Mouse (Mus musculus) G1E (cell line): ENCODE measurements around the gene Rab10. TPM values are rescaled to one million over a fixed set of nuclear protein-coding genes. Genes with fewer than 3 reads are reported as not detected.

ENCODE experiments used
- ATAC-seq: 2 replicates; pipeline ENCODE4 v1.8.0; 2016; ENCODE audit warnings: mild to moderate bottlenecking; ENCODE audit not compliant: insufficient number of reproducible peaks, poor library complexity, low FRiP score, severe bottlenecking; ENCODE audit errors: extremely low read depth
- DNase-seq: peaks from one replicate; pipeline ENCODE4 v3.0.0; 2012; ENCODE audit warnings: low spot score
- H3K27me3 ChIP-seq: 2 replicates; pipeline ENCODE4 v1.6.1; 2012; ENCODE audit warnings: mild to moderate bottlenecking, low read length, inconsistent platforms; ENCODE audit not compliant: insufficient read depth
- H3K36me3 ChIP-seq: replicated peaks from 2 replicates; pipeline ENCODE3; 2012; ENCODE audit warnings: mild to moderate bottlenecking, inconsistent platforms
- H3K4me1 ChIP-seq: 2 replicates; pipeline ENCODE4 v1.6.1; 2012; ENCODE audit warnings: low read depth, low read length, inconsistent platforms, mixed read lengths; ENCODE audit not compliant: insufficient read depth
- H3K4me3 ChIP-seq: 2 replicates; pipeline ENCODE4 v1.5.1; 2012; ENCODE audit warnings: low read depth, mild to moderate bottlenecking, inconsistent platforms, low read length, moderate library complexity, mixed read lengths
- H3K9me3 ChIP-seq: replicated peaks from 2 replicates; pipeline ENCODE4 v1.6.1; 2012; ENCODE audit warnings: inconsistent platforms
- CTCF ChIP-seq: IDR thresholded peaks from 2 replicates; pipeline ENCODE4 v1.5.1; 2012; ENCODE audit warnings: low read depth, low read length, inconsistent platforms, mixed read lengths
- GATA1 ChIP-seq: IDR thresholded peaks from 2 replicates; pipeline ENCODE4 v1.6.1; 2012; ENCODE audit warnings: borderline replicate concordance, low read length, inconsistent platforms, mixed read lengths
- GATA2 ChIP-seq: IDR thresholded peaks from 2 replicates; pipeline ENCODE4 v1.6.1; 2012; ENCODE audit warnings: low read depth, low read length, inconsistent platforms, borderline replicate concordance
- POLR2AphosphoS5 ChIP-seq: IDR thresholded peaks from 2 replicates; pipeline ENCODE4 v1.6.1; 2012; ENCODE audit warnings: low read depth, low read length, inconsistent platforms; ENCODE audit not compliant: insufficient replicate concordance
- TAL1 ChIP-seq: conservative IDR thresholded peaks from 2 replicates; pipeline ENCODE4 v1.6.1; 2012; ENCODE audit warnings: low read depth, low read length, inconsistent platforms, mixed read lengths
- polyA plus RNA-seq: library from polyadenylated mRNA; stranded (reverse); fragments of >175 nt; gene quantifications from 2 replicates; pipeline ENCODE4 v1.2.3, GENCODE M21; 2012
- total RNA-seq, 2 experiments: library from RNA; stranded (forward) in 1 of 2; stranded (reverse) in 1 of 2; fragments of 200-1000 nt in 1 of 2; fragments of >200 nt in 1 of 2; fragmentation: Nextera tagmentation in 1 of 2; gene quantifications; 2 replicates each; pipeline ENCODE4 v1.2.3; 2014 to 2017

Rab10 gene
- total and polyA plus RNA-seq, 3 experiments: 50.0 to 156 (median 131) TPM

DNA sequence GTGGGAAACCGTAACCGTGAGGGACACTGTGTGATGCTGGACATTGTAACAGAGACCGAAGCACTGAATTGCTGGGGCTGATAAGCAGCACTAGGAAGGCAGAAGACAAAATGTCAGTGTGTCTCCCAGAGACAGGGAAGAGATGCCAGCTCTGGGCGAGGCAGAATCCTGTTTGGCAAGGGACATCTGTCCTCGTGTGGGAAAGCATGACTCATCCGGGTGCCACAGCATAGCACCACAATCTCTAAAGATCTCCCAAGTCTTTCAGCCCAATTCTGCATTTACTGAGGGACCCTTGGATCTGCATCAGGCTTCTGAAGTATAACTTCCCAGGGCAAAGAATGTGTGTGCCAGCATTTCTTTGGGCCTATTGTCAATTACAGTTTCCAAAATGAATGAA, 13.5 kb upstream of the Rab10 start:
- 0 out of 2 replicates have a peak, but pooled peaks cover 2% of the 10 kb centered on the region for H3K27me3 ChIP-seq
- DNase-seq (no peak), ATAC-seq (no peak)
- H3K9me3 ChIP-seq: no peaks in the 10 kb centered on the region
- no peak overlapping the region for H3K4me3 ChIP-seq
- H3K36me3 ChIP-seq: no peaks in the 10 kb centered on the region
- TF ChIP-seq GATA1: no peak
- TF ChIP-seq CTCF: no peak
- TF ChIP-seq TAL1: no peak
- TF ChIP-seq POLR2AphosphoS5: no peak
- no peak for TF ChIP-seq GATA2
- no peaks in the 10 kb centered on the region for H3K4me1 ChIP-seq

DNA sequence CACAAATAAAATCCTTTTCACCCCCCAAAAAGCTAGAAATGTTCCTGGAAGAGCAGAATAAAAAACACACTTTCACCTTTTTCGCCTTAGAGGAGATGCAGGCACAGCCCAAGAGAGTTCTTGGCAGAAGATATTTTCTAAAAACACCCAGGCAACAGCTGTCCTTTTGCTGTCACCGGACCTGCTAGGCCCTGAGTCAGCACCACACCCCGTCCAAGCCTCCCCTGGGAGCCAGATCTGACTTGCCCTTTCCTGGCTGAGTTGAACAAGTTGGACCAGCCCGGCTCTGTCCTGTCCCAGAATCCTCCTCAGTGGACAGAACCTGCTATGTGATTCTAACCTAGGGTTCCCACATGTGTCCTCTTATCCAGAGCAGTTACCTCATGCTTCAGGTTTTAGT, 9.6 kb upstream of the Rab10 start:
- ATAC-seq: no peak
- 0 out of 2 replicates have a peak, but pooled peaks cover 2% of the 10 kb centered on the region for H3K27me3 ChIP-seq
- DNase-seq: no peak
- peaks cover 4% of the 10 kb centered on the region; the same call in 1 of the 2 replicates for H3K4me1 ChIP-seq
- TF ChIP-seq GATA1: no peak
- no peak for TF ChIP-seq POLR2AphosphoS5
- TF ChIP-seq CTCF: no peak
- TF ChIP-seq GATA2: no peak
- TF ChIP-seq TAL1: no peak
- no peaks in the 10 kb centered on the region for H3K36me3 ChIP-seq
- no peaks in the 10 kb centered on the region for H3K9me3 ChIP-seq
- H3K4me3 ChIP-seq: no peak overlapping the region

DNA sequence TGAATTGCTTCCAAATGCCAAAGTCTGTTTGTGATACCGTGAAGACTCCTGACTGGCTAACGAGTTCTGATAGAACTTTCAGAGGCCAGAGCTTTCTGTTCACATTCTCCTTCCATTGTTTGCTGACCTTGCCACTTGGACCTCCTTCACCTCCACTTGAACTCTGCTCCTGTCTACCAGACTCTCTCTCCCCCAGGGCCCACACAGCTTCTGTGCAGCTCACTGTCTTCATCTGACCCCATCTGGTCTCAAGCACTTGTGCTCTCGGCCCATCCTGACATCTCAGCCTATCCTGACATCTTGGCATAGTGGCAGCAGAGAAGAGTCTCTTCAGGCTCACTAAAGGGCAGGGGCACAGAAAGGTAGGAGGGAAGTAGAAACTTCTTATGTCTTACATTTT, 7.2 kb upstream of the Rab10 start:
- Histone ChIP-seq H3K27me3 (0 out of 2 replicates have a peak, but pooled peaks cover 2% of the 10 kb centered on the region), H3K9me3 (no peaks in the 10 kb centered on the region), H3K4me1 (peaks cover 4% of the 10 kb centered on the region; the same call in 1 of the 2 replicates), H3K36me3 (no peaks in the 10 kb centered on the region), H3K4me3 (no peak overlapping the region)
- TF ChIP-seq GATA1 (no peak), GATA2 (no peak), POLR2AphosphoS5 (no peak), CTCF (no peak), TAL1 (no peak)
- no peak for DNase-seq
- no peak for ATAC-seq

DNA sequence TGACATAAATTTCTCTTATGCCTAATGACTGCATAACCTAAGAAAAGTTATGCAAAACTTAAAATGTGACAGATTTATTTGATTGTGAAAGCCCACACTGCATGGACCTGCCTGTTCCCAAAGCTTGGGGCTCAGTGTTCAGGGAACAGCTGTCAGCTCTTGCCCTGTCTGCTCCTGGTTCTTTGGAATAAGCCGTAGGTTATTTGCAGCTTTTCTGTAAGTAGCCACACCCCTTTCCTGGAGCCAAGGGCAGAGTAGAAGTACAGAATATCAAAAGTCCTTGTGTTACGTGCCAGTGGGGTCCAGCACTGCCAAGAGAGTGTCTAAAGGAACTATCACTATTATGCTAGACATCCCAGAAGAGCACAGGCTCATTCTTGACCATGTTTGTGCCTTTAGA, 6.3 kb upstream of the Rab10 start:
- ATAC-seq: no peak
- H3K36me3 ChIP-seq: no peaks in the 10 kb centered on the region
- DNase-seq: no peak
- H3K4me3 ChIP-seq: no peak overlapping the region
- peaks cover 4% of the 10 kb centered on the region; the same call in 1 of the 2 replicates for H3K4me1 ChIP-seq
- 0 out of 2 replicates have a peak, but pooled peaks cover 2% of the 10 kb centered on the region for H3K27me3 ChIP-seq
- TF ChIP-seq GATA2 (no peak), TAL1 (no peak), POLR2AphosphoS5 (no peak)
- H3K9me3 ChIP-seq: no peaks in the 10 kb centered on the region

DNA sequence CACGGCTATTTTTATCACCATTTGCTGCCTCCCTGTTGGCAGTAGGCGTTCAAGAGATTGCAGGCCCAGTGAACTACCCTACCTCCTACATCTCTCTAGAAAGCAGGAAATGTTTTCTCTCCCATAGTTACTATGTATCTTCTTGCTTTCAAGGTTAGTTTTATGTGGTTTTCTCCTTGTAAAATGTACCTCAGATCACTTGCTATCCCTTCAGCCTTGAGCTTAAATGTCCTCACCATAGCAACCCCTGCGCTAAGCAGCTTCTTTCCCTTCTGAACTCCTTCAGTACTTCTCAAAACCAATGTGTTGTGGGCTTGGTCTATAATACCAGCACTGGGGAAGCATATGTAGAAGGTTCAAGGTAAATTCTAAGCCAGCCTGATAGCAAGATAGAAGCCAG, 3.1 kb upstream of the Rab10 start:
- TF ChIP-seq CTCF: no peak
- Histone ChIP-seq H3K4me3 (no peak overlapping the region), H3K27me3 (no peaks in the 10 kb centered on the region), H3K4me1 (peaks cover 9% of the 10 kb centered on the region; the same call in 1 of the 2 replicates), H3K9me3 (no peaks in the 10 kb centered on the region), H3K36me3 (no peaks in the 10 kb centered on the region)
- ATAC-seq: no peak
- no peak for DNase-seq

DNA sequence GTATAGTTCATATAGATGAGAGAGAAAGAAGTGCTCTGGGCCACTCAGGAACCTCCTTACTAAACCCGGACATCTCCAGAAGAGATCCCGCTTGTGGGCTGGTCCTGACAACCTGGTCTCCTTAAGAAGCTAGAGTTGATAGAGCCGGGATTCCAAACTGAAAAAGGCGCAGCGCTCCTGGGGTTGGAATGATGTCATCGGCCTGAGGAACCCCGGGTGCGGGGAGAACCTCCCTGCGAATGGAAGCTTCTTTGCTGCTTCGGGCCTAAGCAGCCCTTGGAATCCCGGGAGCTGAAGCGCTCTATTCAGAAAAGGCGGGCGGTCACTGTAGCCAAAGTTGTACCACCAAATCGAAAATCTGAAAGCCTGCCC, 538 bp upstream of the Rab10 start:
- no peak for DNase-seq
- Histone ChIP-seq H3K27me3 (no peaks in the 10 kb centered on the region), H3K36me3 (peaks cover 7% of the 10 kb centered on the region), H3K9me3 (no peaks in the 10 kb centered on the region), H3K4me1 (peaks cover 15% of the 10 kb centered on the region), H3K4me3 (peak overlapping the region; percentile 79)
- ATAC-seq: no peak; the same call in 1 of the 2 replicates
- TF ChIP-seq TAL1 (no peak), CTCF (no peak), GATA1 (no peak), POLR2AphosphoS5 (no peak), GATA2 (no peak)

DNA sequence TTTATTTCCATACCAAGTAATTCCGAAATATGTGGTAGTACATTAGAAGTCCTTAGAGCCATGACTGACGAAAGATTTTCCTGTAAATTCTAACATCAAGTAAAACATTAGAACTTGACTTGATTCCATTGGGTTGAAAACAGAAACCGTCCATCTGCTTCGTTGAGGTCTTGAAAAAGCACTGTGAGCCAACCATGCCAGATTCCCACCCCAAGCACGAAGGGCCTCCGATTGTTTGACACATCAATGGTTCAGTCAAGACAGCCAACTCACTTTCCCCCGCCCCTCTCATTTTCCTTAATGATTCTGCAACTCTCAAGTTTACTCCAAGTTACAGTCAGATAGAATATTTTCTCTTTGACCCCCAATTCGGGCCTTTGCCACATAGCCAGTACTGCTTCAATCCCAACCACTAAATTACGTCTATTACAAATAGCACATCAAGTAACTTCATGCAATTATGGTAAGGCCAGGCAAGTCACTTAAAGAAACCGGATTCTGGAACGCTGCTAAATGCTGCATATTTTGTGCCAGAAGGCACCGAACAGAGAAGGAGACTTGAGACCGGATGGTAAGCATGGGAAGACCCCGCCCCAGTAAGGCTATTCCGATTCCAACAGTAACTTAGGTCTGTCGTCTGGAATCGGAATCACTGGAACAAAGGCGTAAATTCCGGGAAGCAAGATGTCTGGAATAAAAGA, 1.1 kb downstream of the Rab10 start:
- TF ChIP-seq TAL1 (no peak), CTCF (no peak), GATA1 (no peak), GATA2 (no peak), POLR2AphosphoS5 (no peak)
- Histone ChIP-seq H3K27me3 (no peaks in the 10 kb centered on the region), H3K9me3 (no peaks in the 10 kb centered on the region), H3K4me1 (peaks cover 28% of the 10 kb centered on the region), H3K4me3 (peak overlapping the region; percentile 79), H3K36me3 (peaks cover 16% of the 10 kb centered on the region)
- DNase-seq (no peak), ATAC-seq (peak; percentile 17; the same call in 1 of the 2 replicates)
